Mouse (Mus musculus) G1E-ER4 (cell line): ENCODE measurements around the gene Fam114a1. TPM values are rescaled to one million over a fixed set of nuclear protein-coding genes. Genes with fewer than 3 reads are reported as not detected.

Source experiments
- GATA1 ChIP-seq: IDR thresholded peaks from one replicate; pipeline ENCODE4 v1.8.0; 2012; ENCODE audit warnings: low read length, inconsistent platforms
- polyA plus RNA-seq: library from polyadenylated mRNA; stranded (reverse); fragments of >175 nt; gene quantifications from 2 replicates; pipeline ENCODE4 v1.2.3, GENCODE M21; 2012

The Fam114a1 gene
- polyA plus RNA-seq, 1 experiment: not detected

DNA sequence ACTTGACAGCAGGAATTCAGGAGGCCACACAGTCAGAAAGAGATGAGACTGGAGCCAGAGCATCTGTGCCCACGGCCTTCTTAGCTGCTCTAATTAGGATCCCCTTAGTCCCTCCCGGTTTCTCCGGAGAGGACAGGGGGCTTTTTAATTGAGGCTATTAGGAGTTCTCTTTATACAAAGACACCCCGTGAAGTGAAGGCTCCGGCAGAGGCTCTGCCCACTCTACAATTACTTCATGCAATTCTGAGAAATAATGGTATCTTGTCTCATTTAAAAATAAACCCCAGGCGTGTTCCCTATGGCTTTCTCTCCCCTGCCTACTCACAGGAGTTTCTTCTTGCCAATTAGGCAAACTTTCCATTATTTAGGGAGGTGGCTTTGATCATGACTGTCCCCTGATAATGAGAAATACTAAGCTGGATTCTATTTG is 101.8 kb downstream of the Fam114a1 start:
- no peak for TF ChIP-seq GATA1

GRCm38 (mm10) chr5:65073247-65073646 is 103.4 kb downstream of the Fam114a1 start:
- TF ChIP-seq GATA1: no peak

- no peak for TF ChIP-seq GATA1
These were observed 104.8 kb downstream of the Fam114a1 start for GRCm38 (mm10) chr5:65074693-65075092.

DNA sequence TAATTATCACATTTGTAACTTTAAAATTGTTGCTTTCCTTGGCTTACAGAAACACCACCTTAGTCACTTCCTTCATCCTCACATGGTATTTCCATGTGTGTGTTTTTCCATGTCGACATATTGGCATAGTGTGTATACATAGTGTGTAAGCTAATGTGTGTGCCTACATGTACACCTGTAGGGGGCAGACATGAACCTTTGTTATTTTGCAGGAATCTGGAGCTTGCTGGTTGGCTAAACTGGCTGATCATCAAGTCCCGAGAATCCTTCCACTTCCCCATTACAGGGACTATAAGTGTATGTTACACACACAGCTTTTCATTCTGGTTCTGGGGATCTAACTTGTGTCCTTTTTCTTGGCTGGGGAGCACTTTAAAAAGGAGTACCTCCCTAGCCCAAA is 106.2 kb downstream of the Fam114a1 start:
- no peak for TF ChIP-seq GATA1

GRCm38 (mm10) chr5:65076748-65077147 is 106.9 kb downstream of the Fam114a1 start:
- TF ChIP-seq GATA1: no peak

DNA sequence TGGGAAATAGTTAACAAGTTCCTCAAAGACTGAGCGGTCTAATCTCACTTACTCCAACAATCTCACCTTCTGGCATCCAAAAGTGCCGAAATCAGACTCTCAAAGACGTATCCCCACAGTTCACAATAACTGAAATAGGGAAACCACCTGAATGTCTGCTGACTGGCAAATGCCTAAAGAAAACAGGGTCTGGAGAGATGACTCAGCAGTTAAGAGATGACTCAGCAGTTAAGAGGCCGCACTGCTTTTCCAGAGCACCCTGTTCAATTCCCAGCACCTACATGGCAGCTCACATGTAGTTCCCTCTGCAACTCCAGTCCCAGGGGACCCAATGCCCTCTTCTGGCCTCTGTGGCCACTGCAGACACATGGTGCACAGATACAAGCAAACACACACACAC is 108.2 kb downstream of the Fam114a1 start:
- TF ChIP-seq GATA1: no peak

DNA sequence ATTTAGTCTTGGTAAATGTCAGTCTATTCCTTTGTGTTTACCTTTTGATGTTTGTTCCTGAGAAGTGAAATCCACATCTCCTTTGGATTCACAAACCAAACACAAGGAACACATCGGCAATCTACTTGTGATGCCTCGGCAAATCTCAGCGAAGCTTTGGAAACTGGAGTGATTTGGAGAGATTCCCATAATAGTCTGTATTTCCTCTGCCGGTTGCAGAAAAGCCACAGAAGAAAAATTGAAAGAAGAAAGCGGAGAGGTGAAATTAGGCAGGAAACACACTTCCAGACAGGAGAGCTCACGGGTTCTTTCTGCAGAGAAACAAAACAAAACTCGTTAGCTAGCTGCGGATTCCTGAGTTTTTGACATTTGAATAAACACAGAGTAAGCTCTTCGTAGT is 110.0 kb downstream of the Fam114a1 start:
- no peak for TF ChIP-seq GATA1

- no peak for TF ChIP-seq GATA1
These were observed 112.0 kb downstream of the Fam114a1 start for GRCm38 (mm10) chr5:65081836-65082235.

- no peak for TF ChIP-seq GATA1
These were observed 116.7 kb downstream of the Fam114a1 start for GRCm38 (mm10) chr5:65086522-65086921.

DNA sequence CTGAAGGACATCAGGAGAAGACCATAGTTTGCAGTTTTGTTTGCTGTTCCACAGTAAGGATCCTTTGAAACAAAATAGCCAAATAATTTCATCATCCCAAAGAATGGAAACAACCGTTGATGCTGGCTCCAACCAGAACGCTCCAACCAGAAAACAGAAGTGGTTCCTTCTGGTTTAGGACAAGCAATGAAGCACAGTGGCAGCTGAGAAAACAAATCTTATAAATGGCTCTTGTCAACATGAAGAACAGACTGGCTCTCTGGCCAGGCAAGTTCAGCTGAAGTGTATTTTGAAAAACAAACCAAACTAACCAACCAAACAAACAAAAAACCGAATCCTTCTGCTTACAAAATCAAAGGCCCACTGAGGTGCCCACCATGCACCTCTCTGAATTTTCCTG is 119.8 kb downstream of the Fam114a1 start:
- no peak for TF ChIP-seq GATA1

DNA sequence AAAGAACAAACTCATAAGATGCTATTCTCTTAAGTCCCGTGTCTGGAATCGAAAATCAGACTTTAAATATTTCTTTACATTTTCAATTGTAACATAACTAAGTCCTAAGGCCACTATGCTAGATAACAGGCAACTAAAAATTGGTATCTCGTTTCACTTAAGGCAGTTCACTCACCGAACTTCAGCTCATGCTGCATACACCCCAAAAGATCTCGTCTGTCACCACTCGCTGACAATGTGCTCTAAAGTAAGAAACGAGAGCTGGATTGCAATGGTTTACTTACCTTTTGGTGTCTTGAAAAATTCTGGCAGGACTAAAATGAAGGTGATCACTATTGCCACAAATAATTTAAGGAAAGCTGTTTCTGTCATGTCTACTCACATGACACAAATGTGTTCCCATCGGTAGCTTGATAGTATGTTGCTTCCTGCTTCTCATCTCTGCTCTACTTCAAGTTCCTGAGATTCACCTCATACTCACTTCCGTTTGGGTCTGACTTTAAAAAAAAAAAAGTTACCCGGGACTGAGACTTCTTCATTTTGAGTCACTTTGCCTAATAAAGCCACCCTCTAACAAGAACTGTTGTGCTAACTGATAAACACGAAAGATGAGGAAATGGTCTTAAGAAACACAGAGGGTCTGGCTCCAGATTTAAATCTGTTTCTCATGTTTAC is 121.5 kb downstream of the Fam114a1 start:
- TF ChIP-seq GATA1: no peak

Other genes with a start within 250 kb of the Fam114a1 start
- 353 and 380 TPM in 2 replicates for gene Klf3, start 166.7 kb upstream of the Fam114a1 start, polyA plus RNA-seq
- gene Tlr1, start 36.5 kb upstream of the Fam114a1 start, polyA plus RNA-seq: not detected in 2 replicates
- not detected in 2 replicates for gene Tlr6, start 10.0 kb upstream of the Fam114a1 start, polyA plus RNA-seq
- gene Tmem156, start 122.1 kb downstream of the Fam114a1 start, polyA plus RNA-seq: not detected in 2 replicates
- not detected in 2 replicates for gene Klhl5, start 137.5 kb downstream of the Fam114a1 start, polyA plus RNA-seq
- 0.15 and 0.22 TPM in 2 replicates for gene Wdr19, start 229.6 kb downstream of the Fam114a1 start, polyA plus RNA-seq